Mouse (Mus musculus) liver, adult 2 months (tissue): ENCODE data around the gene Peg3.

Source experiments
- CTCF ChIP-seq: fragments of 200-500 bp; IDR thresholded peaks from 2 replicates; pipeline ENCODE4 v1.5.1; 2011; ENCODE audit warnings: low read depth, low read length, control low read depth
- POLR2A ChIP-seq: fragments of 200-500 bp; IDR thresholded peaks from 2 replicates; pipeline ENCODE4 v1.6.1; 2011; ENCODE audit warnings: low read length, control low read depth; ENCODE audit not compliant: insufficient read depth; ENCODE audit errors: extremely low read depth

- no peak for TF ChIP-seq POLR2A
- no peak for TF ChIP-seq CTCF
Observed at GRCm38 (mm10) chr7:6770286-6770685, 40.1 kb upstream of the Peg3 start.
